Comparison of ENCODE assay signal across 9 mouse cellular contexts in genomic region chr4:47255641-47256040, GRCm38 (mm10). TPM values are rescaled to one million over a fixed set of nuclear protein-coding genes. Genes with fewer than 3 reads are reported as not detected.
A peak's percentile ranks its signal among the peaks of the same experiment; 100 is the strongest.
DNase-seq lines count a peak whose midpoint lies in the region; ATAC-seq and TF ChIP-seq lines count a peak whose summit lies in the region.
"Had no signal": no experiment of that assay in that cellular context is flagged by ENCODE, and none has a peak within 500 bp of the region (broad histone marks: within the 10 kb centered on the region; RNA-seq: fewer than 3 reads in every experiment).

No protein-coding gene starts in this region.

- CTCF ChIA-PET in Patski (lab: Charles Lee), result interaction anchor here (0.6 to 1.7 kb wide), 4 partner anchors 71 to 133 kb away, joined by 3 to 5 read pairs (median 4); no protein-coding TSS in a partner anchor

- in situ Hi-C loops in Patski (cut with MboI; ENCODE audit: low pct_unique_long_range_greater_than_20kb), result no loop called here

- H3K36me3 ChIP-seq in liver, embryonic 14.5 days (replicated peaks; ENCODE audit: control insufficient read depth, insufficient read depth, low read depth), result no peaks in the 10 kb centered on the region
- no peaks in the 10 kb centered on the region for H3K36me3 ChIP-seq in thymus, adult 2 months (ENCODE audit: control insufficient read depth, insufficient read depth, low read length)
- H3K36me3 ChIP-seq: stomach, embryonic 15.5 days had no signal

- H3K9ac ChIP-seq in liver, embryonic 14.5 days (replicated peaks), result no peak overlapping the region
- H3K9ac ChIP-seq: stomach, embryonic 15.5 days had no signal

- POLR2A ChIA-PET in Patski (lab: Charles Lee), result no interaction called here

- H3K27me3 ChIP-seq in Patski, result no peaks in the 10 kb centered on the region
- H3K27me3 ChIP-seq in liver, embryonic 14.5 days (ENCODE audit: control insufficient read depth, insufficient read depth, low read length), result no peaks in the 10 kb centered on the region
- H3K27me3 ChIP-seq in thymus, adult 2 months (ENCODE audit: control insufficient read depth, insufficient read depth, low read length), result no peaks in the 10 kb centered on the region
- H3K27me3 ChIP-seq: stomach, embryonic 15.5 days had no signal

- ATAC-seq in Patski, result no peak
- ATAC-seq in liver, embryonic 14.5 days (ENCODE audit: insufficient read depth), result no peak; the same call in 1 of the 2 replicates

- no peak for TF ChIP-seq EP300 in liver, embryonic 14.5 days (IDR thresholded peaks at IDR 0.05; ENCODE audit: low read depth)

- H3K9me3 ChIP-seq in liver, embryonic 14.5 days (ENCODE audit: control insufficient read depth, low read length), result no peaks in the 10 kb centered on the region; the same call in 1 of the 2 replicates
- H3K9me3 ChIP-seq: stomach, embryonic 15.5 days had no signal

- H3K4me2 ChIP-seq in liver, embryonic 14.5 days (ENCODE audit: low read depth), result no peak overlapping the region
- H3K4me2 ChIP-seq: stomach, embryonic 15.5 days had no signal

- TF ChIP-seq CTCF in Patski (IDR thresholded peaks at IDR 0.05), result peak; percentile 79
- TF ChIP-seq CTCF in liver, embryonic 14.5 days (IDR thresholded peaks at IDR 0.05; ENCODE audit: low read depth), result peak; percentile 98
- peak; percentile 69; the same call in 1 of the 2 replicates for TF ChIP-seq CTCF in olfactory bulb, adult 2 months (IDR thresholded peaks at IDR 0.05; ENCODE audit: insufficient read depth, low read depth, low read length)
- TF ChIP-seq CTCF in thymus, adult 2 months (IDR thresholded peaks at IDR 0.05; ENCODE audit: borderline replicate concordance, control insufficient read depth, extremely low read depth, insufficient read depth, low read length, poor library complexity), result peak; percentile 93

- DNase-seq in A20 (ENCODE audit: low read depth, low spot score) (peak; percentile 70), Patski (ENCODE audit: low read depth, low spot score) (no peak)
- peak; percentile 71 to 83 for DNase-seq in cerebellum, postnatal 25 days
- DNase-seq in gastrocnemius, postnatal 10 days, result peak; percentile 84
- DNase-seq in kidney, adult 8-10 months, result peak; percentile 51 to 81
- peak in 1 of 3 experiments; percentile 22 for DNase-seq in liver, embryonic 14.5 days (ENCODE audit: low read depth in 3 of 3, low spot score in 3 of 3)
- DNase-seq in thymus, adult 2 months, result peak; percentile 85

- 24% methylated on average over 4 of the region's 4 CpGs for WGBS in liver, embryonic 14.5 days (ENCODE audit: insufficient replicate concordance)
- WGBS in olfactory bulb, adult 2 months, result 79% methylated on average over 4 of the region's 4 CpGs
- 52% methylated on average over 4 of the region's 4 CpGs for WGBS in thymus, adult 2 months

- TF ChIP-seq POLR2A in olfactory bulb, adult 2 months (IDR thresholded peaks at IDR 0.05; ENCODE audit: insufficient read depth, low read depth, low read length), result no peak
- no peak for TF ChIP-seq POLR2A in thymus, adult 2 months (IDR thresholded peaks at IDR 0.05; ENCODE audit: control insufficient read depth, extremely low read depth, insufficient read depth, low read length, poor library complexity)

- 0 out of 4 replicates have a peak, but pooled peaks cover 0 to 3% of the 10 kb centered on the region in 2 experiments for H3K4me1 ChIP-seq in liver, embryonic 14.5 days (replicated peaks; ENCODE audit: control insufficient read depth in 2 of 2, insufficient read depth in 2 of 2, low read length in 1 of 2)
- H3K4me1 ChIP-seq in olfactory bulb, adult 2 months (ENCODE audit: control insufficient read depth, insufficient read depth, low read length), result 0 out of 2 replicates have a peak, but pooled peaks cover 5% of the 10 kb centered on the region
- H3K4me1 ChIP-seq in thymus, adult 2 months (replicated peaks; ENCODE audit: control insufficient read depth, insufficient read depth, low read length), result peaks cover 22% of the 10 kb centered on the region
- H3K4me1 ChIP-seq: stomach, embryonic 15.5 days had no signal

- no peak overlapping the region for H3K27ac ChIP-seq in liver, embryonic 14.5 days
- H3K27ac ChIP-seq in olfactory bulb, adult 2 months (ENCODE audit: insufficient read depth, low read depth, low read length), result no peak overlapping the region
- H3K27ac ChIP-seq in thymus, adult 2 months (ENCODE audit: control insufficient read depth, insufficient read depth, low read length), result no peak overlapping the region
- H3K27ac ChIP-seq: stomach, embryonic 15.5 days had no signal

- H3K4me3 ChIP-seq in liver, embryonic 14.5 days (ENCODE audit: insufficient read depth in 1 of 2, low read depth in 2 of 2, low read length in 2 of 2), result no peak overlapping the region
- H3K4me3 ChIP-seq in olfactory bulb, adult 2 months (ENCODE audit: insufficient read depth, low read depth, low read length), result no peak overlapping the region
- no peak overlapping the region for H3K4me3 ChIP-seq in thymus, adult 2 months (ENCODE audit: control insufficient read depth, insufficient read depth, low read length)
- H3K4me3 ChIP-seq: stomach, embryonic 15.5 days had no signal

RNA-seq across cellular contexts. Expression of gene Col15a1, which starts 47.7 kb away (rescaled TPM):
- polyA plus RNA-seq in Patski (2021), result 0.09 TPM
- total RNA-seq in gastrocnemius, postnatal 10 days (2021), result 100 to 1,000 TPM; 332 to 359 TPM
- 0.13 and 0.40 TPM in 2 replicates for polyA plus RNA-seq in liver, embryonic 14.5 days (2012; rRNA removed)
- 0.24 and 0.29 TPM in 2 replicates for polyA plus RNA-seq in liver, embryonic 14.5 days (2014; fragmentation: Nextera tagmentation; extraction: Ambion mirVana)
- not detected in 2 replicates for polyA plus RNA-seq in olfactory bulb, adult 2 months (2012; ENCODE audit: insufficient read depth, insufficient read length, low replicate concordance, missing spikeins)
- polyA plus RNA-seq in thymus, adult 2 months (2012; rRNA removed), result 33.1 and 37.1 TPM in 2 replicates

Comparison
In these comparisons a context has a peak if more than half of its experiments do, and no peak if none do; other contexts are left out.
1. RNA of gene Col15a1, which starts 47.7 kb away (polyA plus RNA-seq): 33.1 to 37.1 TPM in thymus, adult 2 months; 0.13 to 0.40 TPM in liver, embryonic 14.5 days, 0.09 TPM in Patski (single experiment) and not detected in olfactory bulb, adult 2 months; every median in the first group is over 10 times any median in the second.
2. Peak in every context shown above with its lines, with median percentiles within 50 percentile points of each other: CTCF ChIP-seq.